Mouse (Mus musculus): ENCODE results near the gene Acoxl.

Acoxl gene

DNA sequence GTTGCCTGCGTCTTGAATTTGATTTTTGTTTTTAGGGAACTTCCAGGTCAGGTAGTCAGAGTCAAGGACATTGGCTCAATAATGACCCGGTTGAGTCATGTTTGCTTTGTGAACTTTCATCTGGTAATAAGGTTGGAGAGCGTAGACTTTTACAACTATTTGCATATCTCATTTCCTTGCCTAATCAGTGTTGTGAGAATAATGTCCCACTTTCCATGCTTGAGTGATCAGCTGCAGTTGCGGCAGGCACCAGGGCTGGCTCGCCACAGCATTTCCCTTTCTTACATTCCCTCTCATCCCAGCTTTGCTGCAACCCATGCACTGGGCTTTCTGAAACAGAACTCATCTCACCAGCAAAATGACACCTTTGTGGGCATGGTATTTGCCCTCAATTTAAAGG, 59.0 kb downstream of the Acoxl start:
- no peak for DNase-seq

DNA sequence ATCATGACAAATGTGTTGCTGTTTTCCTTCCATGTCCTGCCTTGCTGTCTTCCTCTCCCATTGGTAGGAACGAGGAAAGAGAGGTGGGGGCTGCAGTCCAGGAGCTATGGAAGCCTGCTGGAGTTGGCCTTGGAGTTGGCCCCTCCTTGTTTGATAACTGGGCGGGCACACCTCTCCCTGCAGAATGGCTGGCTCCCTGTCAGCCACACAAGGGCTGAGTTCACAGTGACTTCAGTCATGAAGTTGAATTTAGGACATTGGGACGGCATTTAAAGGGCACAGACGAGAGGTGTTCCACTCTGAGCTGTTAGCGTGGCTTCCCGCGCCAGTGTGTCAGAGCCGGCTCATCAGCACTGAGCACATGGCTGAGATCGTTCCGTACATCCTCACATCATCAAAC, 66.2 kb downstream of the Acoxl start:
- no peak for DNase-seq

DNA sequence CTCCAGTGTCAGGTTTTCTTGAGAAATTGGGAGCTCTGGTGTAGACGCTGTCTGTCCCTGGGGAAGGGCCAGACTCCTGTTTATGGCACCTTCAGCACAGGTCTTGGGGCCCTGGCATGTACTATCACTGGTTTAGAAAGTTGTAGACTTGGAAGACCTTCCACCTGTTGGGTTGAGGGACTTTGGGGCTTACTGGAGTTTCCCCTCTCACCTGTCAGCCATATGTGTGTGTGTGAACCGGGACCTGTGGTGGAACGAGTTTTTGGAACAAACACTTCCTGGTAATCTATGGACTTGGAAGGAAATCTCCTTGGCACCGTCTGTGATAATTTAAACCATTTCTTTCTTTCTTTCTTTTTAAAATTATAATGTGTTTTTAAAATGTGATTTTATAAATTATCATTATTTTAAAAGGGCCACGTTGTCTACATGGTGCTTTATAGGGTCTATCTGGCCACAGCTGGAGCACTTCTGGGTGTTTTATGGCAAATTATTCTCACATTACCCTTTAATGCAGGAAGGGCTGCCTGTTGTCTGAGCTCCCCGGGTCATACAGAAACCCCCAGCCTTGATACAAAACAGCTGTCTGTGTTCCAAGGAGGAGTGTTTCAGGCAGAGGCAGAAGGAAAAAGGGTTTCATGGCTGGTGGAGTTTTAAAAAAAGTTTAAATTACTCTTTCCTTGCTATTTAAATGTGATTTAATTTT, 68.5 kb downstream of the Acoxl start:
- DNase-seq = no peak

DNA sequence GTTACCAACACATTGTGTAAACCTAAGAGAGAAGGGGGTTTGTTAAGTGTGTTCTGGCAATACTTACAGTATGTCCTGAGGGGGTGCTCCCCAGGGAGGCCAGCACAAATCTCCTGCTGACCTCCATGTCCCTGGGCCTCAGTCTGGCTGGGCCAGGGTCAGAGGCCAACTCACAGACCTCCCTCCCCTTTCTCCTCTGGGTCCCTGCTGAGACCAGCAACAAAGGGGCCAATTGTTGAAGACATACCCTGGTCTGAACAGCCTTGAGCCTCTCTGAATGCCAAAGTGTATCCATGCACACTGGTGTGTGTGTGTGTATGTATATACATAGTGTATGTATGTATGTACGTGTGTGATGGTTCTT, 69.0 kb downstream of the Acoxl start:
- DNase-seq = no peak

DNA sequence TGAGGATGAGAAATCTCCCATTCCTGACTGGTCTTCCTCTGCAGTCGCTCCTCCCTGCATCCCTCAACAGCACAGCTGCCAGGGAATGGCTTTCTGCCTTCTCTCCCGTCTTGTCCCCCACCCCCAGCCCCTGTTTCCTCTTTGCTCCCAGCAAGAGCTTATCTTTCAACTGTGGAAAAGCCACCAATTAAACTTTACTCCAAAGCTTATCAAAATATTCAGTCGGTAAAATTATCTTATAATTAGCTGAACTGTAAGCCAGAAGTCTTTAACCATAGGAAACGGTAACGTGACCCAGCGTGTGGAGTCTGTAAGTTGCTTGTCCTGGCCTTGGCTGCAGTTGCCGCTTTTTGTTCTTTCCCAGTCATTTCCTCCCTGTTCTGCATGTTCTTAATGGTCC, 70.2 kb downstream of the Acoxl start:
- no peak for DNase-seq

DNA sequence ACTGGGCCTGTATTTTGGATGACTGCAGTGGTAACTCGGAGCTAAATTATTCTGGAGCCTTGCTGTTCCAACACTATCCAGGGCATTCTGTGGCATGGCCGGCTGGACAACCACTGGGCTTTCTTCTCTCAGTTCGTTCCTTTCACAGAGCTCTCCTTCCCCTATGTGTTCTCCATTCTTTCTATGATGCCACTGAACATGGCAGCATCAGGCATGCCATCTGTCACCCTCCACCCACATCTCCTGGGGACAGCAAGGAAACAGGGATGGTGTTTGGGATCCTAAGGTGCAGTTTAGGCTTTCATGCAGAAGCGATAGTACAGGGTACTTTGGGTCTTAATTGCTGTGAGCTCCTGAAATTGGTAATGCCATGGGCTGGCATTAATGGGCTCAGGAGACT, 71.1 kb downstream of the Acoxl start:
- no peak for DNase-seq

DNA sequence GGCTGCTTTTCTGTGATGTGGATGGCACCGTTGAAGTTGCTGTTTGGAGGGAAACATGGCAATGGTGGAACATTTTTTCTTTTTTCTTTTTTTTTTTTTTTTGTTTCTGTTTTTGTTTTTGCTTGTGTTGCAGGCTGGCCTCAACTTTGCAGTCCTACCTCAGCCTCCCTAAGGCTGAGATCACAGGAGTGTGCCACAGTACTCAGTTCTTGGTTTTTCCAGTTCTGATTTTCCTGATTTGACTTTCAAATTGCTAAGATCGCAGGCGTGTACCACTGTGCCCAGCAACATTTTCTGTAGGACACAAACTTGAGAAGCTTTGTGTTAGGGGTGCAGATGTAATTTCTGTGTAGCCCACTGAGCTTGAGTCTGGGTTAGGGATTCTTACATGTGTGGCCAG, 72.9 kb downstream of the Acoxl start:
- DNase-seq = no peak

DNA sequence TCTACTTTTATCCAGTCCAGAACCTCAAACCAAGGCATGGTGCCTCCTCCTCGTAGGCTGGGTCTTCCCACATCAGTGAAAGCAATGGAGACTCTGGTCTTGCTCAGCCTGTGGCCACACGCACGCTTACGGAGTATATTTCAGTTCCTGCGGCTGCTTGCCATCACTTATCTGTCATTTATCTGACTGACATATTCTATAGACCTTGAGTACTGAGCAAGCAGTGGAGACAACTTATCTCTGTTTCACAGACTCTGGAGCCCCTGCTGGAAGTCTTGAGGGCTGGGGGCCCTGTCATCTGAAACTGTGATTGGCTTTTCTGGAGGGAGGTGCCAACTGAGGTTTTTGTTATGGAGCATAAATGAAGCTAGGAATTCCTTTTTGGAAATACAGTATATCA, 75.4 kb downstream of the Acoxl start:
- DNase-seq = no peak

DNA sequence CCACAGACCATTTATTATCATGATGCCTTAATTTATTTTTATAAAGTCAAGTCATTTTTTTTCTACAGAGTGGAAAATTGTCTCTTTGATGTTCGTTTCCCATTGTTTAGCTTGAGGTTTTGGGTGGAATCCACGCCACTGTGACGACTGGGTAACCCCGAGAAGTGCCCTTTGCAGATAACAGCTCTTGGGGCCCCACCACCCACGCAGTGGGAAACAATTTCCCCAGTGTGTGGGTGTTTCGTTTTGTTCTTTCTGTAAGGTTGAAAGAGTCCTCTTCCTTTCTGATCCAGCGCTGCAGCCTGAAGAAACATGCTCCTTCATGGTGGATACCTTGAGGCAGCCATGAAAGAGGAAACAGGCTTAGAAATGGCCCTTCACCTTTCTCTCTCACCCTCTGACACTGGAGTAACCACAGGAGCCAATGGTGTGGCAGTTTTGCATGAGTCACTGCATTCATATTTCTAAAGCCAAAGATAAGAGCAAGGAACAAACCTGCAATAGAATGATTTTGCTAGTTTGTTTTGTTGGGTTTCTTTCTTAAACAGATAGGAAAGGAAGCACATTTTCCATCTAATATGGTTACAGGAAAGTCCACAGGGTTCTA, 78.2 kb downstream of the Acoxl start:
- DNase-seq = no peak

DNA sequence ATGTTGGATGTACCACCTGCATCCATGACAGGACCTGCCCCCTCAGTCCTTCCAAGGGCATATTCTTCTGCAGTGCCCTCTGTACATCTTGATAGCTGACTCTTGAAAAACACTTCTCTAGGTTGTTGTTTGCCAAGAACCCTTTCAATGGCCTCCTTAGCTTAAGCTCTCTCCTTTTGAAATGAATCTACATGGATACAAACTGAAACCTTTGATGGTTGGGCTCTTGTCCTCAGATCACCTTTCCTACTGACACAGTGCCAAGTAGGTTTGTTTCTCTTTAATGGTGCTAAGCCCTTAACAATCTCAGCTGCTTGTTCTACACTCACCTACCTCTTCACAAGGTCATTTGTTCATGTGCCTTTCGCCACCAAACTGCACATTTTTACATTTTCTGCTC, 81.1 kb downstream of the Acoxl start:
- no peak for DNase-seq

DNA sequence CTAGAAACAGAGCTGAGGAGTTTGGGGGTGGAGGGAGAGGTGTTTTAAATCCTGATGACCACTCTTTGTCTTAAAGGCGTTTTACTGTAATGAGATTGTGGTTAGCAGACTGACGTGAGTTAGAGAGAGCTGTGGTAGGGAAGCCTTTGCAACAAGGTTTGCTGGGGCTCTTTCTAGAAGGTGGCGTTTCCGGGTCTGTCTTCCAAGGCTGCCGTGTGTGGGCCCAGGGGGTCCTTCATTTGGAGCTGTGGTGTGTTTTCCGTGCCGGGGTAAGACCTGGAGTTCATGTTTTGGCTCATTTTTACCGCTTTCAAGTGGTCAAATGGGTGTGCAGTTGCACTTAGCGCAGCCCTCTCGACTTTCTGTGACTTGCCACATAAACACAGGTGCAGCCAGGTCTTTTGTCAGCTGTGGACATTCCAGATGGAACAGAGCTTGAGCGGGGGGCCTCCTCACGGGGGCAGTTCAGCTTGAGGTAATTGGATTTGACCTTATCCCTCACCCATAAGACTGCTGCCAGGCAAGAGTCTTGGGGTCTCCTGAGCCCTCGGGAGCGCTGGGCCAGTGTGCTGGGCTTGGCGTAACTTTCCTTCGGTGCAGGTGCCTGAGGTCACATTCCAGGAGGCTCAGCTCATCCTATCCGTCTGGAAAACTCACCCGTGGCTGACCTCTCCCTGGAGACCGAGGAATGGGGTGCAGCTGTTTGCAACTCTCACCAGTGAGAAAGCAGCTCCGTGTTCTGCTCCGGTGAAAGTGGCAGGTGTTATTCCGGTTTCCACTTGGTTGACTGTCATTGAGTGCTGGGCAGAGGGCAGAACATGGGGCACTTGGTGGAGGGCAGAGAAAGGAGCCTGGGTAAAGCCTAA, 83.6 kb downstream of the Acoxl start:
- no peak for DNase-seq

DNA sequence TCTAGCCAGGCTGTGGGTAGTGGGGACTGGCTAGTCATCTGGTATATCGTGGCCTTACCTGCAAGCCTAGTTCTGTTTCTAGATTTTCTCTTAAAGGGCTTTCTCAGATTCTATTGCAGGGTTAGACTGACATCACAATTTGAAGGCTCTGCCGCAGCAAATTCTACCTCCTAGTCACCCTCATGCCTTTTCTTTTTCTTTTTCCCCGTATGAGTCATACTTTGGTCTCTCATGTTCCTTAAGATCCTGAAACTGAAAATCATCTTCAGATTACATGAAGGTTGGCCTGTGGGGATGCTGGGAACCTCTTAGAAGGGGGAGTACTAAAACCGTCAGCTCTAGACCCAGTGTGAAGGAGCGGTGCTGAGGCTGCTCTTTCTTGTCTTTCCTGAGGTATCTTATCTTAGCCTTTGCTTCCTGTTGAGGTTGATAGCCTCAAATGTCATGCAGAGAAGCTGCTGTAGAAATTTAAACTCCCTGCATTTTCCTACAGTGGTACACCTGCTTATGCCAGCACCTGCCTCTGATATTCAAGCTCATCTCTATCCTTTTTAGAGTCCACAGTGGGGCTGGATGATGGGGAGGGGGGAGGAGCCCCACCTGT, 84.5 kb downstream of the Acoxl start:
- DNase-seq = no peak

DNA sequence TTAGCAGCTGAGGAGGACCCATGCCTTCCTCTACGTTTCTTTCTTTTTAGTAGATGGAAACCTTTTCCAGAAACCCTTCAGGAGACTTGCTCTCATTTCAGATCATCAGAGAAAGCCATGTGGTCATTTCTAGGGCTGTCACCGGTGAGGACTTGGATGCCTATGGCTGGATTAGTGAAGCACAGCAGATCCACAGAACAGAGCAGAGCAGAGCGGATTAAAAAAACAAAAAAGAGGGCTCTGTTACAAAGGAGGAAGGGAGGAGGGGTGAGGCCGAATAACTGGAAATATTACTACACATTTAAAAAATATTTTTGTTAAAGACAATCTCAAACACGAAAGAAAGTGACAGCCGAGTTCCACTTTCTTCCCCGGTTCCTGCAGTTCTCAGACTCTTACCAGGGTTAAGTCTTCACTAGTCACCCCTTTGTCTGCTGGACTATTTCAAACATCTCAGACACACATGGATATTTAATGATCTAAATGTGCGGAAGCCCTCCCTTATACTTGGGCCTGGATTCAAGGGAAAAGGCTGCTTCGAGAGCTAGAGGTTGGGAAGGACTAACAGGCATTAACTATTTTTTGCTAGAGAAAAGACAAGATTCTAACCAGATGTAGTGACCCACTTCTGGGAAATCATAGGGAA, 88.1 kb downstream of the Acoxl start:
- DNase-seq = no peak

DNA sequence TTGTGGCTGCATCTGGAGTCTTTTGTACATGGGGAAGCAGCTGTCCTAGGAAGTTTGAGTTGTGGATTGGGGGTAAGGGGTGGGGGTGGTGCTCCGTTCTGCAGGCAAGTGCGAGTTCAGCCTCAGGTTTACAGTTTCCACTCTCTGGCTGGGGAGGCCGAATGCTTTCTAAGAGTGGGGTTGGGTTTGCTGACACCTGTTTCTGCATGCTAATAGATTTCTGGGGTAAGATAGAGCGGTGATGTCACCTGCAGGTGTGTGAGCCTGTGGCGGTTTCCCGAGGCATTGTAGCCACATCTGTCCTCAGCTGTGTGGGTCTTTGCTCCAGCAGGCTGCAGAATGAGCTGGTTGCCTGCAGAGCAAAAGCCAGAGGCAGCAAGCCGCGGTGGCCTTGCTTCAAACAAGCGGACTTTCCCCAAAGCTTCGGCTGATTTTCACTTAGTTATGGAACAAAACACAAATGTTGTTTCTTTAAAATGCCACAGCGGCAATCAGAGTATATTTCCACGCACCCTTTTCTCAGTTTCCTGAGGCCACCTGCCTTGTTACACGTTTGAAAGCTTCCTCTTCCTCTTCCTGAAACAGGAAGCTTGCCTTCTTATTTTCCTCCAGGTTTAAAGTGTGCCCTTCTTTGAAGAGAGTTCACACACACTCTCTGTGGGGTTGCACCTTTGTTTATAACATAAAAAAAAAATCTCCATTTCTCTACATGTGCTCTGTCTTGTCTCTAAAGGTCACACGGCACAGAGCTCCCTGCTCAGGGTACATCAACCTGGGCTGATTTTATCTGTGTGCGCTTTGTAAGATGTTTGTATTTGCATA, 89.0 kb downstream of the Acoxl start:
- DNase-seq = no peak

DNA sequence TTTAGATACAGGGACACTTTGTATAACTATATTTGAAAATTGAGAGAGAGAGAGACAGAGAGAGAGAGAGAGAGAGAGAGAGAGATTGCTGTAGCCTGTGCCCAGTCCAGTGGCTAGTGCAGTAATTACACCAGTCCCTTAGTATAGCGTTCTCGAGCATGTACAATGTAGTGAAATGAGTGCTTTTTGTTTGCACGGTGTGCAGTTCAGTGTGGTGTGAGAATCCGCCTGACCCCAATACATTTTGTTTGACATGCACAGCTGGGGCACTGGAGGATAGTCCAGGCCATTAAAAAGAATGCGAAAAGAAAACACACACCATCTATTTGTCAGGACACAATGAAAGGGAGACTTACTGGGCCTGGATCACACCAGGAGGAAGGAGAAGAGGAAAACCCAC, 89.6 kb downstream of the Acoxl start:
- DNase-seq = no peak

DNA sequence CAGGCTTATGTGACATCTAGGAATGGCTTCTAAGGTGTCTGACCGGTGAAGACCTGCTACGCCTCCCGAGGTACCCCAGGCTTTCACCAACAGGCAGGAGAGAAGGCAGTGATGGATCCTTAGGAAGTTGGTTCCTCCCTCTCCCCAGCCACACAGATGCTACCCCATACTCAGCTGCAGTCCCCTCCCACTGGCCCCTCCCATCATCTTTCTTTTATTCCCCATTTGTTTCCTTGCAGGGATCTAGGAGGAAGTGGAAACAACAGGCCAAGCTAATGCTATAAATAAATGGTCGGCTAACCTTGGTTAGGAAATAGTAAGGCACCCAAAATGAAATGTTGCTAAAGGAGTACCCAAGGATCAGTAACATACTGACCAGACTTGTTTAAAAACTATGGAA, 90.2 kb downstream of the Acoxl start:
- no peak for DNase-seq

DNA sequence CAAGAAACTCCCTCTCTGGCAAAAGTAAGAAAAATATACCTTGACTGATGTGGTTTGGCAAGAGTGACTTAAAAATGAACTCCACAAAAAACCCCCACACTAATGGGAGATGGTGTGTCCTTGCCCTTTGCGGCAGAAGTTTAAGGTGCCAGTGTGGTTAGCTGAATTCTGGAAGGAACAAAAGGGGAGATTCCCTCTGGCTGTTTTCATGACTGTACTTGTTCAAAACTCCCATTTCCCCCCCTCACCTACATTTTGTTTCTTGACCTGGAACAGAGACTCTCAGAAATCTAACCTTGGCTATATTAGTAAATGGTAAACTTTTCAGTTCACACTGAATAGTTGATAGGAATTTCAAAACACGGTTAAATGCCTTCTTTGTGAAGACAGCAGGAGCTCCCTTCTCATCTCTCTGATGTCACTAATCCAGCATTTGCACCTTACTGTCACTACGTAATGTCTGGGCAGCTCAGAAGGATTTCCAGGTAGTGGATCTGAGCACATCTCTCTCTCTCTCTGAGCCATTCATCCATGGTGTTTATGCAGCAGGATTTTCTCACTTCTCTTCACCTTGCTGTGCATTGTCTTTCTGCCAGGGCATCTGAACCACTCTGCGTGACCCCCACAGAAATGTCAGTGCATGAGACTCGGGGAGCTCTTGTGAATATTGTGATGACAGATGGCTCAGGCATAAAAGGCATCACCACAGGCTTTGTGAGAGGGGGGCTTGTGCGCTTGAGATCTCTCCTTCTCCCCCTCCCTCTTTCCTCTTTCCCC, 91.5 kb downstream of the Acoxl start:
- DNase-seq = no peak

DNA sequence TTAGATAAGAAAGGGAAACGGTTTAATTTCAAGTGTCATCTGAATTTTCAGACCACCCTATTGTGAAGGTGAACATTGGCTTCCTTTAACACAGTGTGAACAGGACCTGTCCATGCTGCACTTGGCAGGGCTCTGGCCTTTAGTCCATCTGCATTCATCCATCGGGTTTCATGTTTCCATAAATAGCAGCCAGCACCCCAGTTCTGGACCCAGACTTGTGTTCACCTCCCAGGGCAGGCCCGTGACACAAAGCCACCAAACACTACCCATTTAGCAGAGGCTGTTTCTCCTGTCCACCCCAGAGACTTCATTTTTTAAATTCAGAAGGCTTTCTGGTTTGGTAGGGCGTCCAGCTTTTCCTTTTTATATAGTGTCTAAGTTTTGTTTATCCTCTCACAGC, 92.9 kb downstream of the Acoxl start:
- no peak for DNase-seq

DNA sequence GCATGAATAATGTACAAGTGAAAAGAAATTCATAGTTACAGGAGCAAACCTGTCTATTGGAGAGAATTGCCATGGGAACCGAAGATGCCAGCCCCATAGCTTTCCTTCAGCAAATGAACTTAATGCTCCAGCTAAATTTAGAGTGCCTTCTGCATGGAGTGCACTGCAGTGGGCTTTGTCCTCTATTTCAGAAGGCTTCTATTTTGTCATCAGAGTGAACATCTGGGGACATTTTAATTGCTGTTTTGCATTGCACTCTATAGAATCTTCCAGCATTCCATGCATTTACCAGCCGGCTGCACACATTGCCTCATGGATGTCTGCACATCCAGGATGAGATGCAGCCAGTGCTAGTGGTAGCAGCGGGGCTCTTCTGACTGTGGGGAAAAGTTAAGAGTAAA, 94.9 kb downstream of the Acoxl start:
- DNase-seq = no peak

DNA sequence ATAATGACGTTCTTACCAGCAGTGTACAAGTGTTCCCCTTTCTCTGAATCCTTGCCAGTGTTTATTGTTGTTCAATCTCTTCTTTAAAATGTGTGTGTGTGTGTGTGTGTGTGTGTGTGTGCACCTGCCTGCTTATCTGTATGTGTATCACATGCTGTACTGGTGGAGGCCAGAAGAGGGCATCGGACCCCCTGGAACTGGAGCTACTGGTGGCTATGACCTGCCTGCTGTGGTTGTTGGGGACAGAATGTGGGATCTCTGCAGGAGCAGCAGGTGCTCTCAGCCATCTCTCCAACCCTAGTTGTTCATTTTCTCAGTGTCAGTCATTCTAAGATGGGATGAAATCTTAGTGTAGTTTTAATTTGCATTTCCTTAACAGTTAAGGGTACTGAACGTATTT, 98.4 kb downstream of the Acoxl start:
- no peak for DNase-seq

DNA sequence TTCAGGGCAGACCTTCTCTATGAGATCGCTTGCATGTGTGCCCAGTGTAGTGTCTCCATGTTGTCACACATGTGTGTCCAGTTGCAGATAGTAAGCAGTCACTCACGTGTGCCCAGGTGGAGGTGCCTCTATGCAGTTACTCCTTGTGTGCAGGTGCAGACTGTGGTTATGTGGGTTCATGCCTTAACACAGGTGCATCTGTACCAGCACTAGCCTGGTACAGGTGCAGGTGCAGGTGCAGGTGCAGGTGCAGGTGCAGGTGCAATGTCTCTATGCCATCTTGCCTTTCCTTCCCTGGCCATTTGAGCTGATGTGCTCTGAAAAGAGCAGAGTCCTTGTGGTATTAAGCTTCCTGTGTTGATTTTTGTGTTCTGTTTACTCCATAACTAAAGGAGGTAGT, 100.5 kb downstream of the Acoxl start:
- DNase-seq = no peak

DNA sequence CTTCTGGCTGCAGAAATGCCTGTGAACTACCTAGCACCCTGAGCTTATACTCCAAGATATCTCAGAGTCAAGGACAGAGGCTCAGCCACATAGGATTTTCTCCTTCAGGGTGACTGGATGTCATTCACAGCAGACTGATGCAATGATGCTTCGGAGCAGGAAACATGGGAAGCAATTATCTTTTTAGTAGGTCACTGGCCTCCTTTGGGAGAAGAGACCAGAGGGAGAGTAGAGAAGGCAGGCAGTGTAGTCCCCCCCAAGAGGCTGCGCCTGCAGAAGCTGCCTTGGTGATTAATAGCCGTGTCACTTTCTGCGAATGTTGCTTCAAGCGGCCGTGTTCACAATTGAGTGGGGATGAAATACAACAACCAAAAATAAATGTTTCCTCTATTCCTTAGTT, 121.9 kb downstream of the Acoxl start:
- DNase-seq = no peak
